Mouse (Mus musculus) heart, embryonic 16.5 days (tissue): ENCODE data around the gene Gfpt2. TPM values are rescaled to one million over a fixed set of nuclear protein-coding genes. Genes with fewer than 3 reads are reported as not detected.
"Not testable (repeated sequence)": the region's sequence is repeated elsewhere in the genome, so short reads cannot be mapped to it uniquely, and the experiment has no call there.

Experiments used
- ATAC-seq: fragments of 200-750 bp; cut with Nextera tagmentation; replicated peaks from 2 replicates; pipeline ENCODE4 v1.8.0; 2017; ENCODE audit warnings: moderate number of reproducible peaks; ENCODE audit not compliant: insufficient read depth, low FRiP score; ENCODE audit errors: extremely low read depth
- H3K27ac ChIP-seq: fragments of 300-500 bp; sonication (generic); 2 replicates; pipeline ENCODE4 v1.5.1; 2014; ENCODE audit warnings: mild to moderate bottlenecking, low read length, control low read depth, moderate library complexity
- H3K27me3 ChIP-seq: fragments of 300-500 bp; sonication (generic); 2 replicates; pipeline ENCODE4 v1.6.1; 2014; ENCODE audit warnings: low read length, mixed read lengths; ENCODE audit not compliant: control insufficient read depth, insufficient read depth
- H3K36me3 ChIP-seq: fragments of 300-500 bp; sonication (generic); 2 replicates; pipeline ENCODE4 v1.6.1; 2014; ENCODE audit not compliant: control insufficient read depth, insufficient read depth
- H3K4me1 ChIP-seq: fragments of 300-500 bp; sonication (generic); 2 replicates; pipeline ENCODE4 v1.6.1; 2014; ENCODE audit warnings: low read length, mixed read lengths; ENCODE audit not compliant: control insufficient read depth, insufficient read depth
- H3K4me2 ChIP-seq: fragments of 300-500 bp; sonication (generic); 2 replicates; pipeline ENCODE4 v1.6.1; 2014; ENCODE audit warnings: low read depth, mild to moderate bottlenecking, control low read depth, low read length
- H3K4me3 ChIP-seq: fragments of 300-500 bp; sonication (generic); 2 replicates; pipeline ENCODE4 v1.5.1; 2014; ENCODE audit warnings: mild to moderate bottlenecking, control low read depth, low read length
- H3K9ac ChIP-seq: fragments of 300-500 bp; sonication (generic); 2 replicates; pipeline ENCODE4 v1.6.1; 2014; ENCODE audit warnings: low read length, control low read depth
- H3K9me3 ChIP-seq: fragments of 300-500 bp; sonication (generic); replicated peaks from 2 replicates; pipeline ENCODE4 v1.6.1; 2016; ENCODE audit warnings: low read length; ENCODE audit not compliant: control insufficient read depth
- WGBS: fragments of 180-500 bp; shearing (Covaris S2); extraction: QIAGEN DNeasy Blood & Tissue Kit; methylation state at CpG from one replicate; pipeline ENCODE4 v1.1.7; 2014; 5-methylcytosine and 5-hydroxymethylcytosine counted together
- polyA plus RNA-seq: library from polyadenylated mRNA; unstranded; fragments of >200 nt; fragmentation: Nextera tagmentation; extraction: Ambion mirVana; gene quantifications from 2 replicates; pipeline ENCODE4 v1.2.1, GENCODE M21; 2015

Gfpt2 gene
- polyA plus RNA-seq, 1 experiment from 2014 or later, result 13.1 TPM

DNA sequence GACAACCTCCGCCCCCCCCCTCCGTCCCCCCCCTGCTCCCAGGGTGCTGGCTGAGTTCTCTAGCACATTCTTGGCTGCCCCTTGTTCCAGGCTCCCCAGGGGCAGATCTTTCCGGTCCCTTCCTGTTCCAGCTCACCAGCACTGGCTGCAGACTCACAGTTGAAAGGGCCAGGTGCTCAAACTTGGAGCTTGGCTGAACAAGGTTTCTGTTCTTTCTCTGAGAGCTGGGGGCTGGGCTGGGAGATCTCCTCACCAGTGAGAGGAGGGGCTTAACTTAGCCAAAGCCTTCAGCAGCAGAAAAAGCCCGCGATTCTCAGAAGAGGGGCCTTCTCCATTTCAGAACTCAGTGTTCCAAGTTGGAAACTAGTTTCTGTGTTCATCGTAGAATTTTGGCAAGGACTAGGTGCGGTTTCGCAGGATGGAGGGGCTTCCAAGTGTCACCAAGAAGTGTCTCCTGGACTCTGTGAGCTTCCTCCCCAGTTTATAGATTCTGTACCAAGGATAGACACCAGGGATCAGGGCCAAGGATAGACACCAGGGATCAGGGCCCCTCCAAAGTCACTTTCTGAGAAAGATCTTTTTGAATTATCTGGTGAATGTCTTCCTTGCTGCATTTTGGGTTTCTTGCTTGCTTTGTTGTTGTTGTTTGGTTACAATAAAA lies 29.2 kb upstream of the Gfpt2 start:
- ATAC-seq, result peak; percentile 87
- Histone ChIP-seq H3K27ac (peak overlapping the region; percentile 77), H3K9ac (peak overlapping the region; percentile 46), H3K9me3 (no peaks in the 10 kb centered on the region), H3K4me3 (no peak overlapping the region), H3K27me3 (no peaks in the 10 kb centered on the region), H3K4me1 (peaks cover 13% of the 10 kb centered on the region), H3K36me3 (no peaks in the 10 kb centered on the region), H3K4me2 (peak overlapping the region; percentile 42)
- WGBS, result 19% methylated on average over 7 of the region's 8 CpGs

DNA sequence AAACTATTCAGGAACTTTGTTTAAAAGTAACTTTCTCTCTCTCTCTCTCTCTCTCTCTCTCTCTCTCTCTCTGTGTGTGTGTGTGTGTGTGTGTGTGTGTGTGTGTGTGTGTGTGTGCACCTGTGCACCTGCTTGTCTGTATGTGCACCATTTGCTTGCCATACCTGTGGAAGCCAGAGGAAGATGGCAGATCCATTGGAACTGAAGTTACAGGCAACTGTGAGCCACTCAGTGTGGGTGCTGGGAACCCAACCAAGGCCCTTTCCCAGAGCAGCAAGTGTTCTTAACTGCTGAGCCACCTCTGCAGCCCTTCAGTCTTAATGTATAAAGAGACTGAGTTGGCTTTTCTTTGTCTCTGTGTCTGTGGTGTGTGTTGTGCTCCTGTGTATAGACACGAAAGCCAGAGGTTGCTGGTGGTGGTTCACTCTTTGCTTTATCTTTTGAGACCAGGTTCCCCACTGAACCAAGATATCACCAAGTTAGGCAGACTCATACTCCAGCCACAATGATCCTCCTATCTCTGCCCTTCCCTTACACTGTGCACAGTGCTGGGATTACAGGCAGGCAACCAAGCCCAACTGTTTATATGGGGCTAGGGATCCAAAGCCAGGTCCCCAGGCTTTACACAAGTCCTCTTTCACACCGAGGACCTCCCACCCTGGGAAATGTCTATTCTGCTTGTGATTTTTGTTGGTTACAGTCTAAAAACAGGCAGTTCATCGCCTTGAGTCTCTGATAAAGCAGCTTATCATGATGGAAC lies 28.4 kb upstream of the Gfpt2 start:
- Histone ChIP-seq H3K9me3 (no peaks in the 10 kb centered on the region), H3K36me3 (no peaks in the 10 kb centered on the region), H3K9ac (no peak overlapping the region), H3K27ac (no peak overlapping the region), H3K27me3 (no peaks in the 10 kb centered on the region), H3K4me3 (no peak overlapping the region), H3K4me2 (no peak overlapping the region), H3K4me1 (peaks cover 13% of the 10 kb centered on the region)
- WGBS, result 64% methylated on average over 3 of the region's 3 CpGs
- no peak for ATAC-seq

DNA sequence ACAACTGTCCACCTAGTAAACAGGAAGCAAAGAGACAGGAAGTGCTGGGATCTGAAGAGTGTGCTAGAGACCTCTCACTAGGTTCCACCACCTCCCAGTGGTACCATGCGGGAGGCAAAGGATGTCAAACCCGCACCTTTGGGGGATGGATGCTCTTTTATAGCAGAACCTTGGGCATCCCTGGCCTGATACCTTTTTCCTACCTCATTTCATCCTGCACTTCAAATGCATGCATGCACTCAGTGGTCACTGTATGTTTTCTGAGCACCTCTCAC lies 27.9 kb upstream of the Gfpt2 start:
- H3K9me3 ChIP-seq, result no peaks in the 10 kb centered on the region
- H3K9ac ChIP-seq, result no peak overlapping the region
- WGBS, result 72% methylated on average over 2 of the region's 2 CpGs
- H3K4me2 ChIP-seq, result no peak overlapping the region
- no peaks in the 10 kb centered on the region for H3K27me3 ChIP-seq
- H3K36me3 ChIP-seq, result no peaks in the 10 kb centered on the region
- no peak overlapping the region for H3K4me3 ChIP-seq
- no peak overlapping the region for H3K27ac ChIP-seq
- no peak for ATAC-seq
- peaks cover 13% of the 10 kb centered on the region for H3K4me1 ChIP-seq

DNA sequence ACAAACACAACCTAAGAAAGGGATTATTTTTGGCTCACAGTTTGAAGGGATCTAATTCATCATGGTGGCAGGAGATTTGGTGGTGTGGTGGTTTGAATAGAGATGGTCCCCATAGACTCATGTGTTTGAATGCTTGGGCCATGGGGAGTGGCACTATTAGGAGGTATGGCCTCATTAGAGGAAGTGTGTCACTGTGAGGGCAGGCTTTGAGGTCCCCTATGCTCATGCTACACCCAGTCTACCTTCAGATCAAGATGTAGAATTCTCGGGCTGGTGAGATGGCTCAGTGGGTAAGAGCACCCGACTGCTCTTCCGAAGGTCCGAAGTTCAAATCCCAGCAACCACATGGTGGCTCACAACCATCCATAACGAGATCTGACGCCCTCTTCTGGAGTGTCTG lies 26.5 kb upstream of the Gfpt2 start:
- peaks cover 13% of the 10 kb centered on the region for H3K4me1 ChIP-seq
- ATAC-seq, H3K27ac ChIP-seq, H3K36me3 ChIP-seq, H3K4me2 ChIP-seq, H3K9me3 ChIP-seq, H3K4me3 ChIP-seq, H3K27me3 ChIP-seq, H3K9ac ChIP-seq: not testable (repeated sequence)
- 98% methylated on average over 4 of the region's 6 CpGs for WGBS

DNA sequence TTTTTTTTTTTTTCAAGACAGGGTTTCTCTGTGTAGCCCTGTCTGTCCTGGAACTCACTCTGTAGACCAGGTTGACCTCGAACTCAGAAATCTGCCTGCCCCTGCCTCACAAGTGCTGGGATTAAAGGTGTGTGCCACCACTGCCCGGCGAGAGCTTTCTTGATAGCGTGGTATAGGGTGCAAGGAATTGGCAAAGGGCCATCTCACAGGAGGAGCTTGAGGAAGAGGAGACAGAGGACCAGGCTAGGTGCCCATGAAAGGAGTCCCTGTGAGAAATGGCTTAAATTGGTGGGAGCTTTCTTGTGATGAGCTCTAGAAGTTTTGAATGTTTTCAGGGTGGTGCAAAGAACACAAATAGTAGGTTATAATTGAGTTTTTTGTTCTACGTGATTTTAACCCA lies 25.2 kb upstream of the Gfpt2 start:
- Histone ChIP-seq H3K36me3 (no peaks in the 10 kb centered on the region), H3K9me3 (no peaks in the 10 kb centered on the region), H3K4me3 (no peak overlapping the region), H3K4me2 (no peak overlapping the region), H3K9ac (no peak overlapping the region), H3K4me1 (peaks cover 12% of the 10 kb centered on the region), H3K27ac (no peak overlapping the region), H3K27me3 (no peaks in the 10 kb centered on the region)
- ATAC-seq, result no peak
- WGBS, result 83% methylated on average over 5 of the region's 5 CpGs

DNA sequence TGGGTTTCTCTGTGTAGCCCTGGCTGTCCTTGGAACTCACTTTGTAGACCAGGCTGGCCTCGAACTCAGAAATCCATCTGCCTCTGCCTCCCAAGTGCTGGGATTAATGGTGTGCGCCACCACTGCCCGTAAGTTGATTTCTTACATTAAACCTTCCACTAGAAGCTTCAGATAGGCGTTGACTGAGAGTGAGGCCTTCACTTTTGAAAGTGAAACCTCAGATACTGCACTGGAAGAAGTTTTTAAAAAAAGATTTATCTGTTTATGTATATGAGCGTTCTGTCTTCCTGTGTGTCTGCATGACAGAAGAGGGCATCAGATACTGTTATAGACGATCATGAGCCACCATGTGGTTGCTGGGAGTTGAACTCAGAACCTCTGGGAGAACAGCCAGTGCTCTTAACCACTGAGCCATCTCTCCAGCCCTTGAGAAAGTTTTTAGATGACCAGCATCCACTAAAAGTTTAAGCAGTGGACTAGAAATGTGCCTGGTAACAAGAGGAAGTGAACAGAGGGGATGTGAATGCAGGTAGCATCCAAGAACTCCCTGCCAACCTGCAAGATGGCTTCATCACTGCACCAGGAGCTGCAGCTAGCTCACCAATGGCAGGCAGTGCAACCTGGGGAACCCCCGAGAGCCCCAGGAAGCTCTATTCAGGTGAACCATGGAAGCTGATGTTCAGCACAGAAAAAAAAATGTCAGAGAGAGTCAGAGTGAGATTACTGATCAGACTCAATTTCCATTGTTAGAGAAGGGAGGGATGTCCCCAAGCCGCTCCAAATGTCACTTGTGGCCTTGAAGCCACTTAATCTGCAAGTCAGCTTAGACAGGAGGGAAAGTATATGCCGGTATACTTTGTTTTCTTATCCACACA lies 23.1 kb upstream of the Gfpt2 start:
- Histone ChIP-seq H3K9me3 (no peaks in the 10 kb centered on the region), H3K27ac (no peak overlapping the region), H3K27me3 (no peaks in the 10 kb centered on the region), H3K36me3 (no peaks in the 10 kb centered on the region), H3K4me3 (no peak overlapping the region), H3K4me2 (no peak overlapping the region), H3K9ac (no peak overlapping the region), H3K4me1 (no peaks in the 10 kb centered on the region)
- ATAC-seq, result no peak
- WGBS, result 66% methylated on average over 9 of the region's 9 CpGs

DNA sequence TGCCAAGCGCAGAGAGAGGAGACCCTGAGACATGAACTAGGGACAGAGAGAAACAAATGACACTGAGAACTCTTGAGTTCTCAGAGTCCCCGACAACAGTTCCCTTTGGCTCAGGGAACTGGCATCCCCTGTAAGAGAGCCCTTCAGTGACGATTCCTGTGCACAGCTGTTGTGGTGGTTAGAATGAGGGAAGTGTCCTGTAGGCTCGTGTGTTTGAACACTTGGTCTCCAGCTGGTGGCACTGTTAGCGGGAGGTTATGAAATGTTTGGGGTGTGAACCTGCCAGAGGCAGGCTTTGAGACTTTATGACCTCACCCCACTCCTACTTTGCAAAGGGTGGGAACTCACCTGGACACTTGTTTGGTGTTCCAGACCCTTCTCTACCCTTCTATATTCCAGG lies 21.7 kb upstream of the Gfpt2 start:
- Histone ChIP-seq H3K36me3 (no peaks in the 10 kb centered on the region), H3K4me2 (no peak overlapping the region), H3K4me1 (no peaks in the 10 kb centered on the region), H3K9ac (no peak overlapping the region), H3K4me3 (no peak overlapping the region), H3K27me3 (no peaks in the 10 kb centered on the region), H3K27ac (no peak overlapping the region), H3K9me3 (no peaks in the 10 kb centered on the region)
- no peak for ATAC-seq
- WGBS, result 51% methylated on average over 5 of the region's 5 CpGs

DNA sequence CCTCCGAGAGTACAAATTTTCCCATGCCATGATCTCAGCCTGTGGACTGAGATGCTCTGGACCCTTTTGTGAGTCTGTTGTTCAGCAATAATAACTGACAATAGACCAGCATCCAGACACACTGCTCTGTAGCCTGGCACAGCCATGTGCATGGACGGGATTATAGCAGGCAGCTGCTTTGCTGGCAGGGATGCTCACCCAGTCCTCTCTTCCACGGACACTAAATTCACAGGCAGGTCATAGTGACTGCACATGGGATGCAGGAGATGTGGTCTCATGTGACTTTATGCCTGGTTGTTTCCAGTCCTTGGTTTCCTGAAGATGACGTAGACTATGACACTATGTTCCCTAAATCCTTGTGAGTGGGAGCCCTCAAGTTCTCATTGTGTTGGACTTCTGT lies 19.1 kb upstream of the Gfpt2 start:
- Histone ChIP-seq H3K4me1 (no peaks in the 10 kb centered on the region), H3K4me2 (no peak overlapping the region), H3K36me3 (no peaks in the 10 kb centered on the region), H3K9me3 (no peaks in the 10 kb centered on the region), H3K4me3 (no peak overlapping the region), H3K9ac (no peak overlapping the region), H3K27ac (no peak overlapping the region), H3K27me3 (no peaks in the 10 kb centered on the region)
- 73% methylated on average over 4 of the region's 4 CpGs for WGBS
- no peak for ATAC-seq

DNA sequence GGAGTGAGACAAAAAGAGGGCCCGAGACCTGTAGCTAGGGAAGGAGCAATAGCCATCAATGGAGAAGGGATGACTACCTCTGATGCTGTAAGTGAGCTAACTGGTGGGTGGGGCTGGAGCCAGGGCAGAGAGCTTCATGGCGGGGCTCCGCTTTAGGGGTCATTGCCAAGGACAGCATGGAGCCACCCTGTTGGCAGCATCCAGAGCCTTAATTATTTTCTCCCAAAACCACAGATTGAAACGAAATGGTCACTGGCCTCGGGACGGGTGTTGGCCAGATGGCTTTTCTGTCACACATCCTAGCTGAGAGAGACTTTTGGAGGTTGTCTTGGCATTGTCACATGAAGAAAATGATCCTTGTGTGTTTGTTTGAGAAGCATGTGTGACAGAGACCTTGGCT lies 15.1 kb upstream of the Gfpt2 start:
- H3K36me3 ChIP-seq, result no peaks in the 10 kb centered on the region
- WGBS, result 85% methylated on average over 6 of the region's 6 CpGs
- H3K27ac ChIP-seq, result no peak overlapping the region
- no peak overlapping the region for H3K4me2 ChIP-seq
- peaks cover 4% of the 10 kb centered on the region; the same call in 1 of the 2 replicates for H3K4me1 ChIP-seq
- ATAC-seq, result no peak
- no peak overlapping the region for H3K9ac ChIP-seq
- H3K27me3 ChIP-seq, result no peaks in the 10 kb centered on the region
- no peak overlapping the region for H3K4me3 ChIP-seq
- no peaks in the 10 kb centered on the region for H3K9me3 ChIP-seq
